Mouse (Mus musculus): ENCODE measurements at regions not wholly inside any gene's neighbourhood (a gene's known extent, or its start where the extent isn't known, plus 50 kb on each side); places are given as distances from the start of the nearest gene placed in this dataset.

DNA sequence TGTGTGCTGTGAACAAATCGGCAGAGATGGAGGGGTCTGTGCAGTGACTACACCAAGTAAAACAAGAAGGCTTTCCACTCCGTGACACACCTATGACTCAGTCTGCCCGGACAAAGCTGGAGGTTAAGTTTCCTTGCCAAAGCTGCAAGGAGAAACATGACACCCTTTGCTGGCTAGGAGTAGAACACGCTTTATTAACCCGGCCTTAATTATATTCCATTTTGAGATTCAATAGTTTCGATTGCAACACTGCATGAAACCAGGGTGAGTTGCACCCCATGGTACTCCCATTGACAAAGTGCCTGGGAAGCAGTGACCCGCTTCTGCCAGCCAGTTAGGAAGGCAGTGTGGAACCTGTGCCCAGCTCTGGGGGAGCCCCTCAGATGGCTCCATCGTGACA is 256.2 kb upstream of the Gm26657 start:
- peak in 1 of 2 experiments; percentile 10 for DNase-seq (ENCODE audit: low spot score in 2 of 2)

DNA sequence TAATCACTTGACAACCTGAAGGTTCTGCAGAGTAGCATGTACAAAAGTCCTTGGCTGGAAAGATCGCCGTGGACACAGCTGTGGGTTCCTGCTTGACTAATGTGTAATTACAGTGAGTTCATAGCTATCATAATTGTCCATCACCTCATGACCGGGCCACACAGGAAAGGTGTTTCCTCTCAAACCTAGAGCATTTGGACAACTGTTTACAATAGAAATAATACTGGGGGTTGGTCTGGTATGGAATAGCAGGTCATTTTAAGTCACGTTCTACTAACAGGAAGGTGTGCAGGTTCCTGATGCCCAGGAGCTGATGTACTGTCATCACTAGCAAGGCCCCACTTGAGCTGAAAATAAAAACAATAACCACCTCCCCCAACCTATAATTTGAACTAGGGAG is 283.1 kb upstream of the Gm26657 start:
- no peak for DNase-seq (ENCODE audit: low spot score in 2 of 2)

DNA sequence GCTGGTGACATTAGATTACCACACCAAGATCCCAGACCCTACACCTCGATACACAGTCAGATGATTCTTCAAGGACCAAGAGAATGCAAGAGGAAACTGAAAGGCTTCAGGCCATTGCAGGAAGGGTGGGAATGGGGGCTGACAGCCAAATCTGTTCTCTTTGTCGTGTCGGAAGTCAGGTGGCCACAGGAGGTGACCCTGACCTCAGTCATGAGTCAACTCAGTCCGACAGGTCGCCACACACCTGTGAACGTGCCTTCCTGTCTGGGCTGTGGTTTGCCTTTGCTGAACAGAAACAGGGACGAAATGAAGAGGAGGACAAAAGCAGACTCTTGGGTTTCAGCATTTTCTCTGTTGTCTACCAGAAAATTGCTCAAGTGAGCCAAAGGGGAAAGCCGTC is 318.3 kb upstream of the Gm26657 start:
- DNase-seq (ENCODE audit: low spot score in 2 of 2) = no peak

DNA sequence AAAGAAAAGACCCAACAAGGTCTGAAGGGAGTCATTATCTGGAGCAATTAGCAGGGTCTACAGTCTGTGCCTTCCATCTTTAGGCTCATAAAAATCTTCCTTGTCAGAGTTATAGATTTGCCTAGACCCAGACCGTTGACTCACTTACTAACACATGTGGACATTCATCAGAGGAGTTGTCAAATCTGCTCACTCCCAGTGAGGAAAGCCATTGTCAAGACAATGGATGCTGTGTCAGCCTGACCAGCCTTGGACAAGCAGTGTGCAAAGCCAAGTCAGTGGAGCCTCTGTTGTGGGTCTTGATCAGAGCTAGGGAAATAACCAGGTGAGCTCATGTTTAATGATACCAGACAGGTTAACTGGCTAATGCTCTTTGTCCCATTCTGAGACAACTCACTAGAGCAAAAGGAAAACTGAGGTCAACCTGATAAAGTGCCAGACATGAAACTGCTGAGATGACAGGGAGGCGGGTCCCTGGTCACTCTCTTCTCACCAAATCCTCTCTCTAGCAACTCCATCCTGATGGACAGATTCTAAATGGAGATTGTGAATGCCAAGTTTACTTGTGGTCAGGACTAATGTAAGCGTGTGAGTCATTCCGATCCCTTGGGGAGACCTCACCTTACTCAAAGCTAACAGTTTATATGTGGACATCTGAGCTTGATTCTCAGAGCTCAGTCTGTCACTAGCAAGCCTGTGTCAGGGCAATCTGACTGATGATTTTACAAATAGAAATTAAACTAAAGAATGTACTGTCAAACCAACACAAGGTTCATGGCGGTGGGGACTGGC is 320.6 kb upstream of the Gm26657 start:
- no peak for DNase-seq (ENCODE audit: low spot score in 2 of 2)

DNA sequence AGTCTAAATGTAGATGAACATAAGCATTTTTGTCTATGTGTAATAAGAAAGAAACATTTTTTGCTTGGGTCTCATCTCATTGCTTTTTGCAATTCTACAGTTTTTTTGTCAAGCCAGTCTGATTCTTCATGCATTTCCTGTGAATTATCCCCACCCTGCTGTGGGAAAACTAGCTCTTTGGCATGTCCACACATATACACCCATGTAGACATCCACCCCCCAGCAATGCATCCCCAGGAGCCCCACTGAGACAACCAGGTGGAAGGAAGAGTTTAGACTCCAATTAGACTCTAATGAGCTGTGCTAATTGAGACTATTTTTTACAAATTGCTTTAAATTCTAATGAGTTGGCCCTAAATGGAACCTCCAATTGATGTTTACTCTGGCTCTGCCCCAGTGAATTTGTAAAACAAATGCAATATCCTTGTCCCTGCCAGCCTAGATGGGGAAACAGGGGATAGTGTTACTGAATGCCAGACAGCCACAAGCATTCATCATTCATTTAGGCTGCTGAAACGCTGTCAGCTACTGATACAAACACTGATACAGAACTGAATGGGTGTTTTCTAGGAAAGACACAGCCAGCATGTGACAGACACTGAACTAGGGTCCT is 328.7 kb upstream of the Gm26657 start:
- no peak for DNase-seq (ENCODE audit: low spot score in 2 of 2)

DNA sequence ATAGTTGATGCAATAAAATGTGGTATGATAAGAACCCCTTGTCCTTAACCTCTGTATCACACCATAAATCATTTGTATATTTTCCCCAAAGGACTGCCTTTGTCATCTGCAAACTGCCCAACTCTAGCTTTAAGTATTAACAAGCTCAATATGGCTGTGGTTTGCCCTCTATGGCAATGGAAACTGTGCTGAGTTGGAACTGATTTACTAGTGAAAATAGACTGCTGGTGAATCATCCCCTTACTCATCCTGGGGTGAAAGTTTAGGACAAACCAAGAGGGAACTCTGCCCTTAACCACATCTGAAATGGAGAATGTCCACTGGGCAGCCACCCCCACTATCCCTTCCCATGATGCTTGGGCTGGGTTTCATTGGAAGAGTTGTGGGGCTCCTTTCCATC is 346.1 kb upstream of the Gm26657 start:
- DNase-seq (ENCODE audit: low spot score in 2 of 2) = no peak

DNA sequence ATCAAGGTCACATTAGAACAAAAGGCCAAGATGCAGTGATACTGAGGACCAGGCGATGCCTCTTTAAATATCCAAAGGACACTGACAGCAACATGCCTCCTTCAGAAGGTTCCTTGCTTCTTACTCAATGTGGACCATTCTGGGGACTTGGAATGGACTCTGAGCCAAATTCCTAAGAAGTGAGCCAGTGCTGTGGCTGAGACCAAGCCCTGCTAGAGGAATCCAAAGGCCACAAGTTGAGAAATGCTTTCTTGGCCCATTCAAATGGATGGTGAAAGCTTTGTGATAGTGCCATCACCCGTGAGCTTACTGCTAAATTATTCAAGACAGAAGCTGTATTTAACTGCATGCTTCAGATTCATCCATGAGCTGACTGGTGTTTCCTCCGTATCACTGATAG is 352.8 kb upstream of the Gm26657 start:
- peak in 1 of 2 experiments; percentile 62 for DNase-seq (ENCODE audit: low spot score in 2 of 2)

DNA sequence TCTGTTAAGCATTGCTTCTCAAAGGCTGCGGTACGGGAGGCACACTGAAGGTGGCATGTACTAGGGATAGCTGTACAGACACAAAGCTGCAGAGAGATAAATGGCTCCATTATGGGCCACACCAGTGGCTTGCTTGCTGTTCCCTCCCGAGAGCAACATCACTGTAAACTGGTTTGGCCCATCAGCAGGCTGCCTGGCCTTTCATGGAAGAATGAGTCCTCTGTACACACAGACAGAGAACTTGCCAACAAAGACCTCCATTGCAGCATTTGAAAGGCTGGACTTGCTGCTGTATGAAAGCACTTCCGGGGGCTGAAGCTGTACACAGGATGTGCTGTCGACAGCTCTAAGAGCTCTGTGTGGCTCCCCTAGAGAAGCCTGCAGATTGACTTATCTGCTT is 364.1 kb upstream of the Gm26657 start:
- DNase-seq (ENCODE audit: low spot score in 2 of 2) = no peak

DNA sequence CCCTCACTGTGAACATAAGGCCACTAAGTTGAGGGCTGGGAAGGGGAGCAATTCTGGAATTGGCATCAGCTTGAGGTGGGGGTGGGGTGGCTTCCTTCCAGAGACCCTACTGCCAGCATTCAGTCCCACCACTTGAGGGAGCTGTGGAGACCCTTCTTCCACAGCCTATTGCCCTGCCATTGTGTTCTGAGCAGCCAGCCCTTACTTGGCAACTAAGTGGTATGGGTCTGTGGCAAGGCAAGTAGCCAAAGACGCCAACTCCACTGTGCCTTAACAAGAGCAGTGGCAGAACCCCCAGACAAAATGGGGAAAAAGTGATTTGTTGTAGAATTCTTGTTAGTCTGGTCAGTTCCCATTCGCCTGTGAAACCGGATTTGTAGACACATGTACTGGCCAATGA is 365.4 kb upstream of the Gm26657 start:
- no peak for DNase-seq (ENCODE audit: low spot score in 2 of 2)

DNA sequence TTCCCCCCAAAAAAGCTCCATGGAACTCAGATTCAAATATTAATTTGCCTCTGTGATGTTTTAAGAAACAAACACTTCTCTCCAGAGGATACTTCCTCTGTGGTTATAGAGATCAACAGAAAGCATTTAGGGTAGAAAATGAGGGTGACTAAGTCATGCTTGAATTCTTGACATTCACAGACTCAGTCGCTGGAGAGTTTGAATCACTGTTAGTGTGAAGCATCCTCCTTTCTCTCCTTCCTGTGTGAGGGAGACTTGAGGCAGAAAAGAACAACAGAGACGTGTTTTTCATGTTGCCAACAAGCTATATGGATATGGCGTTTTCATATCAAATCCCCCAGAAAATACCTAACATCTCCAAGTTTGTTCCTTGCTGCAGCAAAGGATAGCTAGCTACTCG is 366.1 kb upstream of the Gm26657 start:
- DNase-seq (ENCODE audit: low spot score in 2 of 2) = no peak

DNA sequence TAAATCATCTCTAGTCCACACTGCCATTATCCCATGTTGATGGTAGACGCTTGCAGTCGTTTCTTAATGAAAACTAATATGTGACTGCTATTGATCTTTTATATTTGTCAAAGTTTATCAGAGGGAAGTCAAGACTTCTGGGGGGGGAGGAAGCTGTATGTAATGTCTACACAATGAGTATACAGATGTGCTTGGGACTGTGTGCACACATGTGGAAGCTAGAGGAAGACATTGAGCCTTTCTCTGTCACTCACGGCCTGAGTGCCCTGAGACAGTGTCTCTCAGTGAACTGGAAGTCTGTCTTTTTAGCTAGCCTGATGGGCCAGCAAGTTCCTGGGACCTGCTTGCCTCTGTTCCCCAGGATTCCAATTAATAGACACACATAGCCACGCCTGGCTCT is 366.7 kb upstream of the Gm26657 start:
- DNase-seq (ENCODE audit: low spot score in 2 of 2) = no peak

DNA sequence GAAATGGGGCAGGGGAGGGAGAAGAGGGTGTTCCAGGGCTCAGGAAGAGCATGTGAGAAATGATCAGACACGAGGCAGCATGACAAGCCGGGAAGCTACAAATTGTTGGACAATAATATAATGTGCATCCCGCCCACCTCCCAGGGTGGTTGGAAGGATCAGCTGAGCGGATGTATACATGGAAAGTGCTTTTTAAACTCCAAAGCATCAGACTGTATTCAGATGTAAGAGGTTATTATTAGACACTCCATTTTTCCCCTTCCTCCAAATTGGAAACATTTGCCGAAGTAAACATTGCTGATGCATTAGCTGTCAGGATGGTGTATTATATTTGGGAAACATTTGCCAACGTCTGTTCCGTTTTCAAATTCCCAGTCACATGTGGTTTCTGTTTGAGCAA is 367.2 kb upstream of the Gm26657 start:
- DNase-seq (ENCODE audit: low spot score in 2 of 2) = no peak

DNA sequence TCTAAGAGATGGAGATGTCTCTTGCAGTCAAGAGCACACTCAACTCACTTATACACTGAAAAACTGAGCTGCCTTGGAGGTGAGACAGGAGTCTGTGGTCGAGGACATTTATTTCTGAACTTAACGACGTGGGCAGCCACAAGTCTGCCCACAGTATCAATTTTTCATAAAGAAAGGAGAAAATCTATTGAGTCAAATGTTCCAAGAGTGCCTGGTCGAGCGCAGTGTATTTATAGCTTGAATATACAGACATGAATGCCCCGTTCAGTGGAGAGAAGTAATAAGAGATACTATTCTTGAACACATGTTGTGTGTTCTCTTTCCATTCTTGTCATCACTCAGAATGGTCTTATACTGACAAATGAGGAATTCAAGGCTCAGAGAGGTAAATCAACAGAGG is 375.3 kb upstream of the Gm26657 start:
- no peak for DNase-seq (ENCODE audit: low spot score in 2 of 2)

DNA sequence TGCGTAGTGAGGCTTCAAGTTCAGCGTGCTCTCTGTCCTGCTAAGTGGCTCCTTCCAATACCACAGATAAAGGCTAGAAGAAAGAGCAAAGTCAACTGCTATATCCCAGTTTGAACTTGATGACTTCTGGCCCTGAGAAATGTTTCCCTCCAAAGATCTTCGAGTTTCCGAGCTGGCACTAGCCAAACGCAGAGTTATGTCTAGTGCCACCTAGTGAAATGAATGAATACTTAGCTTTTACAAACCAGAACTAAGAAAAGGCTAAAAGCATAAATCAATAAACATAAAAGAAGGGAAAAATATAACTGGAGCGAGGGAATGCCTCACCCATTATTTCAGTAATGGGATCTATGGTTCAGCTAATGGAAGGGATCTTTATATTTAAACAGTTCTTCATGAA is 377.7 kb upstream of the Gm26657 start:
- DNase-seq (ENCODE audit: low spot score in 2 of 2) = no peak

DNA sequence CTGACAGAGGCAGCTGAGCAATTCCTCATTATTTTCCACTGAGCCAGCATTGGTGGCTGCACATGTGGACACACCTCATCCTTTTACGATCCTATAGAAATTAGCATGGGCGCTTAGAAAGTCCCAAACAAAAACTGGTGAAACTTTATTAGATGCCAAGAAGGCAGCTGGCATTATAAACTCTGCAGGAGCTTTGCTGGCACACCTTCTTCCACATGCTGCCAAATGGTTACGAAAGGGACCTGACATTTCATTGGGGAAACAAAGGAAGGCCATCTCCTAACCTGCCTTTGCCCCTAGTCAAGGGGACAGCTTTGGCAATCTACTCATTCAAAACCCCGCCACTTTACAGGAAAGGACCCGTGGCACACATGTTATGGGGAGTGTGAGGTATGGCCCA is 390.7 kb upstream of the Gm26657 start:
- DNase-seq (ENCODE audit: low spot score in 2 of 2) = no peak

DNA sequence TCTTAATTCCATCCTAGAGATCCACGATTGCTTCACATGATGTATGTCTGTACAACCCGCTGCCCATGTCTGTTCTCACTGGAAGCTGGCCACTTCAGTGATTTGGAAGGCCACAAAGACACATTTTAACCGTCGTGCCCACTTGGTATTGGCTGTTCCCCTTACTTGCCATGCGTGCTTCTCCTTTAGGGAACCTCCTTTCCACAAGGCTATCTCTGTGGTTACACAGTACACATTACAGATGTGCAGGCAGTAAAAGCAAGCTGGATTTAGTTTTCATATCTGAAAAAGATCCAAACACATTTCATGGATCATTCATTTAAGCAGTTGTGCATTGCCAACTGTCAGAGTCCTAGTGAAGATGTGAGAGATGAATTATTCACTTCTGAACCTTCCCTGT is 414.7 kb upstream of the Gm26657 start:
- no peak for DNase-seq (ENCODE audit: low spot score in 2 of 2)

DNA sequence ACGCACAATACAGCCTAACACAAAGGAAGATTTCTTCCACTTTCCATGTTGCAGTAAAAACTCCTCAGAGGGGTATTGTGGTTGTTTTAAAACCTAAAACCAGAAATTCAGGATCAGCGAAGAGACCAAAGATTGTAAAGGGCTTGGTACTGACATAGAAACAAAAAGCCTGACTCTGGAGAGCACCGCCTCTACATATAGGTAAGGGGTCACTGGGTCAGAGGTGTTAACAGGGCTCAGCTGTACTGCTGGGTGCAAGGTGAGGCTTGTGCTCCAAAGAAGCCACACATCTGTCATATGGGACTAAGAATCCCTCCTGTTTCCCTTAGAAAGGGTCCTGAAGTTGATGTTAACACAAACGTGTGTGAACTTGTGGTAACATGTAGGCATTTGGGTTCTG is 420.7 kb upstream of the Gm26657 start:
- no peak for DNase-seq (ENCODE audit: low spot score in 2 of 2)

DNA sequence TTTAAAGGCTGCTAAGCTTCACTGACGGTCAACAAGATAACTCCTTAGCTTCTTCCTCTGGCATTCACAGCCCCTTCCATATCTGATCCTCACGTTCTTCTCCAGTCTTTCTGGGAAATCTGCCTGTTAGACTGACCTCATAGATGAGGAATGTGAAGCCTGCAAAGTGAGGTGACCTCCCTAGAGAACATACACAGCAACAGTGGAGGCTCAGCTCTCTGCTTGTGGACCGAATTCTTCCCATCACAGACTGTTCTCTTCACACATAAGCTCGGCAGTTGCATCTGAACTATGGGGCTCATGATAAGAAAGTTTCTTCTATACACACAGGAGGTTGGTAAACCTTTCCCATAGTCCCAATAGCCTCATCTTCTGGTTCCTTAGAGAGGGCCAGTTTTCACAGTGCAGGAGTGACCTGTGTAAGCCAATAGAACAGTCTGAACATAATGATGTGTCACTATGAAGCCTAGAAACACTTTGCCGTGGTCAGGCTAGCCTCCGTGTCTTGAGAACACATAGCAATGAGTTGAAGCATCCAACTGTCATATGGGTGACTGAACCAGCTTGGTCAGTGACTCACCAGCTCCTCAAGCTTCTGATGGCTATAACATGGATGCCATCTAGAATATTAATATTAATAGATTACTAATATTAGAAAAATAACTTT is 434.1 kb upstream of the Gm26657 start:
- DNase-seq (ENCODE audit: low spot score in 2 of 2) = peak; percentile 4 to 10

DNA sequence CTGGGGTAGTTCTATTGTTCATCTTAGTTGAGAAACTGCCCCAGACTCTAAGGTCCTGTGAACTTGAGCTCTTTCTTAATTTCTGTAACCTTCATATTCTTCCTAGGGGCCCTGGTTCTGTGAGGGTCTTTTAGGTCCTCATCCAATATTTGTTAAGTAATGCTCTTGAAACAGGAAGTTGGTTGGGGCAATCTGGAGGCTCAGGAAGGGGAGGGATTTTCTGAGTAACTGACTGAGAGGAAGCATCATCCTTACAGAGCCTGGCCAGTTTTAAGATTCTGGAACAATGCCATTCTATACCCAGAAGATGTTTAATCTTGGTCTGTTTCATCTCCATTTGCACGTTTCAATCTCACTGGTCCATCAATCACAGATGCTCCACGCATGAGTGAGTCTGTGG is 435.6 kb upstream of the Gm26657 start:
- no peak for DNase-seq (ENCODE audit: low spot score in 2 of 2)

DNA sequence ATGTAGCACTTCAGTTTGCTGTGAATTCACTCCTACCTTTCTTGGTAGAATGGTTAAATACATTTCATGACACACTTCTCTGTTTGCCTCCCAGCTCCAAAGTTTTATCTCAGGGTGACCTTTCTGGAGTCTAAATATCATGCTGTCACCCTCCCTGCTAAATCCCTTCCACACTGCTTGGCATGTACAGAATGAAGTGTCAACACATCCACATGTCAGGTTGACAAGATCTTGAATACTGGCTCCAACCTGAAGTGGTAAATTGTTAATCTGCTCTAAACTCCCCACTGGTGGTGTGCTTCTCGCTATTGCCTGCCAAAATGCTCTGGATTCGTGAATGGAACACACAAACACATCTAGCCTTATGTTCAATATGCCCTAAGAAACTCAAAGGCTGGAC is 451.9 kb upstream of the Gm26657 start:
- DNase-seq (ENCODE audit: low spot score in 2 of 2) = no peak

DNA sequence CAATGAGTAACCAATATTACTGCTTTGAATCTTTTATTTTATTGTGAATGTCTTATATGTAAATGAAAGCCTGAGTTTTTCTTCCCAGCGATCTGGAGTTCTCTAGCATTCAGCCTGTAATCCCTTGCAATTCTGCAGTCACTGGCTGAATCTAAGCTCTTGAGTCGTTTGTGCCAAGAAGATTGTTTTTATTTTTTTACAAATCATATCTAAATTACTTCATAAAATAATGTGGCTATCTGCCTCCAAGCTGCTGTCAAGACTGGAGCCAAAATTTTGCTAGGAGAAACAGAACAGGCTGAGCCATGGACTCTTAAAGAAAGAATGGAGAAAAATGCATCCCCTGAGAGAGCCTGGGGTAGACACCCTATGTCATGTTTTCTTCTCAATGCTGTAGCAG is 455.4 kb upstream of the Gm26657 start:
- DNase-seq (ENCODE audit: low spot score in 2 of 2) = peak in 1 of 2 experiments; percentile 8

DNA sequence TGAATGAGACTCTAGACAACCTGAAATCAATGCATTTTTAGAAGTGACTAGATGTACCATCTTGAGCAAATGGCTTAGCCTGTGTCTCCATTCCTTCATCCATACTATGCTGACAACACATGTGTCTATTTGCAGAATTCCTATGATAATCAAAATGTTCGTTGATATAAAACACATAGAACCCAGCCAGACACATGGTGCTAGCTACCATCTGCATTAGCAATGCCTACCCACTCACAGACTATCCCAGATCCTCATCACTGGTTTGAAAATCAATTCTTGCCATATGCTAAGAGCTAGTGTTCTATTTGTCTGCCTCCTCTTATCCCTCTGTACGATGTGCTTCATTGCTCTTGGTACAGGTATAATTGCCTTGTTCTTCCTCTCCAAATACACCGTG is 464.0 kb upstream of the Gm26657 start:
- DNase-seq (ENCODE audit: low spot score in 2 of 2) = no peak

DNA sequence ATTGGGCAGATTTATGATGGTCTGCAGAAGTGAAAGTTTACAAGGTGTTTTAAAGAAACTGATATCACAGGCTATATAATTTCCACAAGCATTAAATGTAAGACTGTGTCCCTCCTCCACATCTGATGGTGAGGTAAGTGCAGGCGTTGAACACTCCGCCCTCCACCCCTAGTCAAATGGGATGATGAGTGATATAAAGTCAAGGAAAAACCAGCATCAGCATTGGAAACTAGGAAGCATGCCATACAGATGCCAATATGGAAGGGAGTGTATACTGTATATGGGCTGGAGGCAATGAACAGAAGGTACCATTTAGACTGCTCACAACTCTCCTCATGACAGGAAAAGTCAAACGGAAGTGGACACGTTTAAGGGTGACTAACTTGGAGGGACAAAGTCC is 468.5 kb upstream of the Gm26657 start:
- no peak for DNase-seq (ENCODE audit: low spot score in 2 of 2)
